Comparison of ENCODE assay signal across 8 mouse cellular contexts in genomic region chr10:112059702-112060582, GRCm38 (mm10). TPM values are rescaled to one million over a fixed set of nuclear protein-coding genes. Genes with fewer than 3 reads are reported as not detected.
DNase-seq lines count a peak whose midpoint lies in the region; ATAC-seq lines count a peak whose summit lies in the region.

Glipr1l1 (plus strand) TSS chr10:112060189.

- no peaks in the 10 kb centered on the region for H3K36me3 ChIP-seq in forebrain, embryonic 14.5 days (ENCODE audit: control insufficient read depth, insufficient read depth, low read length)
- no peaks in the 10 kb centered on the region for H3K36me3 ChIP-seq in midbrain, embryonic 11.5 days (ENCODE audit: control insufficient read depth, insufficient read depth, low read length)
- no peaks in the 10 kb centered on the region for H3K36me3 ChIP-seq in stomach, embryonic 14.5 days (ENCODE audit: control insufficient read depth, insufficient read depth, low read length)

- intact Hi-C loops in left cerebral cortex, postnatal 14 days (cut with DNase I) = loop anchor here (5.0 kb wide), 2 partner anchors 102 to 742 kb away; partner anchors contain the start of genes Caps2 and Glipr1l3

- no peaks in the 10 kb centered on the region for H3K27me3 ChIP-seq in forebrain, embryonic 14.5 days (replicated peaks; ENCODE audit: control insufficient read depth, insufficient read depth, low read length)
- H3K27me3 ChIP-seq in midbrain, embryonic 11.5 days (ENCODE audit: control insufficient read depth, insufficient read depth, low read length) = no peaks in the 10 kb centered on the region
- H3K27me3 ChIP-seq in stomach, embryonic 14.5 days (ENCODE audit: control insufficient read depth, insufficient read depth, low read length) = no peaks in the 10 kb centered on the region

- no peak within 1 kb of the TSS for H3K9ac ChIP-seq in forebrain, embryonic 14.5 days (ENCODE audit: low read length)
- H3K9ac ChIP-seq in midbrain, embryonic 11.5 days (ENCODE audit: low read length) = no peak within 1 kb of the TSS
- H3K9ac ChIP-seq in stomach, embryonic 14.5 days (replicated peaks; ENCODE audit: low read depth, low read length) = no peak within 1 kb of the TSS

- DNase-seq in ovary, adult 18-20 months (ENCODE audit: low spot score) = peak; percentile 48
- DNase-seq in ovary, postnatal 10 days (ENCODE audit: low spot score) = no peak
- DNase-seq in cerebellum, adult 11 months = peak; percentile 8
- peak; percentile 95 for DNase-seq in forebrain, embryonic 14.5 days (ENCODE audit: low spot score)
- peak; percentile 40 for DNase-seq in kidney, adult 11 months
- DNase-seq in left cerebral cortex, postnatal 14 days (ENCODE audit: low spot score in 2 of 2) = peak; percentile 86
- peak; percentile 95 for DNase-seq in midbrain, embryonic 11.5 days (ENCODE audit: low spot score, missing footprints)

- H3K4me2 ChIP-seq in forebrain, embryonic 14.5 days (ENCODE audit: low read length) = no peak within 1 kb of the TSS
- no peak within 1 kb of the TSS for H3K4me2 ChIP-seq in midbrain, embryonic 11.5 days
- no peak within 1 kb of the TSS for H3K4me2 ChIP-seq in stomach, embryonic 14.5 days (replicated peaks; ENCODE audit: low read depth, low read length)

- no peaks in the 10 kb centered on the region for H3K4me1 ChIP-seq in forebrain, embryonic 14.5 days (ENCODE audit: control insufficient read depth, insufficient read depth, low read length)
- H3K4me1 ChIP-seq in midbrain, embryonic 11.5 days (ENCODE audit: control insufficient read depth, insufficient read depth, low read length) = no peaks in the 10 kb centered on the region
- no peaks in the 10 kb centered on the region for H3K4me1 ChIP-seq in stomach, embryonic 14.5 days (ENCODE audit: control insufficient read depth, insufficient read depth, low read length)

- H3K4me3 ChIP-seq in forebrain, embryonic 14.5 days (ENCODE audit: low read depth, low read length) = no peak within 1 kb of the TSS
- no peak within 1 kb of the TSS for H3K4me3 ChIP-seq in midbrain, embryonic 11.5 days (ENCODE audit: low read depth, low read length)
- H3K4me3 ChIP-seq in stomach, embryonic 14.5 days (ENCODE audit: low read depth, low read length) = no peak within 1 kb of the TSS

- H3K9me3 ChIP-seq in forebrain, embryonic 14.5 days (replicated peaks; ENCODE audit: control insufficient read depth, low read length) = no peaks in the 10 kb centered on the region
- no peaks in the 10 kb centered on the region for H3K9me3 ChIP-seq in midbrain, embryonic 11.5 days (ENCODE audit: control insufficient read depth, low read length)
- no peaks in the 10 kb centered on the region for H3K9me3 ChIP-seq in stomach, embryonic 14.5 days (ENCODE audit: control insufficient read depth, low read depth, low read length)

- WGBS in forebrain, embryonic 14.5 days = 46% methylated on average over 14 of the region's 14 CpGs
- WGBS in midbrain, embryonic 11.5 days = 47% methylated on average over 14 of the region's 14 CpGs
- WGBS in stomach, embryonic 14.5 days = 52% methylated on average over 14 of the region's 14 CpGs

- peak; percentile 100 for ATAC-seq in forebrain, embryonic 14.5 days
- peak; percentile 99 for ATAC-seq in midbrain, embryonic 11.5 days (ENCODE audit: low FRiP score)
- ATAC-seq in stomach, embryonic 14.5 days (ENCODE audit: insufficient number of reproducible peaks, insufficient read depth, low FRiP score, low read depth) = peak; percentile 49; the same call in 1 of the 2 replicates

- H3K27ac ChIP-seq in forebrain, embryonic 14.5 days (ENCODE audit: low read depth, low read length) = no peak within 1 kb of the TSS
- H3K27ac ChIP-seq in midbrain, embryonic 11.5 days (ENCODE audit: low read depth, low read length) = no peak within 1 kb of the TSS
- H3K27ac ChIP-seq in stomach, embryonic 14.5 days (ENCODE audit: low read length) = no peak within 1 kb of the TSS

RNA-seq across cellular contexts. Expression of gene Glipr1l1, which starts in this region (rescaled TPM):
- not detected in 2 replicates for polyA plus RNA-seq in forebrain, embryonic 14.5 days (2014; fragmentation: Nextera tagmentation; extraction: Ambion mirVana)
- total RNA-seq in left cerebral cortex, postnatal 14 days (2021) = not detected
- polyA plus RNA-seq in midbrain, embryonic 11.5 days (2014; fragmentation: Nextera tagmentation; extraction: Ambion mirVana) = not detected in 2 replicates
- not detected in 2 replicates for polyA plus RNA-seq in stomach, embryonic 14.5 days (2014; fragmentation: Nextera tagmentation; extraction: Ambion mirVana)

Comparison
In these comparisons a context has a peak if more than half of its experiments do, and no peak if none do; other contexts are left out.
1. Peak in DNase-seq and ATAC-seq in forebrain, embryonic 14.5 days; RNA of the gene not detected or under 1 TPM.
2. Peak in DNase-seq in left cerebral cortex, postnatal 14 days; RNA of the gene not detected or under 1 TPM.
3. Peak in DNase-seq and ATAC-seq in midbrain, embryonic 11.5 days; RNA of the gene not detected or under 1 TPM.
4. Peak in ATAC-seq in stomach, embryonic 14.5 days; RNA of the gene not detected or under 1 TPM.
5. ATAC-seq: peak in every context shown above with its lines; median percentile 100 in forebrain, embryonic 14.5 days; 99 in midbrain, embryonic 11.5 days; 49 in stomach, embryonic 14.5 days.